Mouse (Mus musculus) c-Kit-positive CD71-negative TER-119-negative erythroid progenitor cells, embryonic 14.5 days (primary cell): ENCODE measurements around the gene Zfp239.
"Not testable (repeated sequence)": the region's sequence is repeated elsewhere in the genome, so short reads cannot be mapped to it uniquely, and the experiment has no call there.

Experiments used
- DNase-seq: peaks from one replicate; pipeline ENCODE4 v3.0.0-alpha.2; 2013; ENCODE audit warnings: low read depth

Gene Zfp239

GRCm38 (mm10) chr6:117861848-117862247, at the start of gene Zfp239:
Gene Zfp239, plus strand, starts transcription at chr6:117862100.
- no peak for DNase-seq

- no peak for DNase-seq
Observed at GRCm38 (mm10) chr6:117814681-117815080, 47.2 kb upstream of the Zfp239 start.

- DNase-seq = no peak
Observed at GRCm38 (mm10) chr6:117817108-117817541, 44.8 kb upstream of the Zfp239 start.

GRCm38 (mm10) chr6:117820327-117820726, 41.6 kb upstream of the Zfp239 start:
- no peak for DNase-seq

- DNase-seq = peak; percentile 54
Observed at GRCm38 (mm10) chr6:117825369-117825768, 36.5 kb upstream of the Zfp239 start.

- DNase-seq = peak; percentile 44
Observed at GRCm38 (mm10) chr6:117828273-117828672, 33.6 kb upstream of the Zfp239 start.

- peak; percentile 75 for DNase-seq
Observed at GRCm38 (mm10) chr6:117840686-117841510, 21.0 kb upstream of the Zfp239 start, which contains the start of gene Zfp637. Gene Zfp637, plus strand, starts transcription at chr6:117841180.

- no peak for DNase-seq
Observed at GRCm38 (mm10) chr6:117841511-117841955, 20.4 kb upstream of the Zfp239 start.

GRCm38 (mm10) chr6:117844597-117844996, 17.3 kb upstream of the Zfp239 start:
- no peak for DNase-seq

- DNase-seq = not testable (repeated sequence)
Observed at GRCm38 (mm10) chr6:117846671-117847070, 15.2 kb upstream of the Zfp239 start.

GRCm38 (mm10) chr6:117847772-117848171, 14.1 kb upstream of the Zfp239 start:
- DNase-seq = no peak

GRCm38 (mm10) chr6:117848577-117848976, 13.3 kb upstream of the Zfp239 start:
- no peak for DNase-seq

GRCm38 (mm10) chr6:117851747-117852146, 10.2 kb upstream of the Zfp239 start:
- DNase-seq = no peak

- DNase-seq = no peak
Observed at GRCm38 (mm10) chr6:117857990-117858389, 3.9 kb upstream of the Zfp239 start.

GRCm38 (mm10) chr6:117862465-117862864, 565 bp downstream of the Zfp239 start:
- no peak for DNase-seq

GRCm38 (mm10) chr6:117862899-117863620, 1.2 kb downstream of the Zfp239 start:
- no peak for DNase-seq

GRCm38 (mm10) chr6:117863751-117864150, 1.9 kb downstream of the Zfp239 start:
- no peak for DNase-seq

GRCm38 (mm10) chr6:117868187-117868586, 6.3 kb downstream of the Zfp239 start:
- DNase-seq = no peak

- DNase-seq = no peak
Observed at GRCm38 (mm10) chr6:117871034-117871433, 9.1 kb downstream of the Zfp239 start.

GRCm38 (mm10) chr6:117873450-117873849, 11.6 kb downstream of the Zfp239 start:
- DNase-seq = not testable (repeated sequence)

GRCm38 (mm10) chr6:117874621-117875281, 12.9 kb downstream of the Zfp239 start:
- no peak for DNase-seq

- DNase-seq = peak; percentile 79
Observed at GRCm38 (mm10) chr6:117878700-117879407, 17.0 kb downstream of the Zfp239 start.
